ENCODE assay signal across 8 mouse cellular contexts in the genomic region with DNA sequence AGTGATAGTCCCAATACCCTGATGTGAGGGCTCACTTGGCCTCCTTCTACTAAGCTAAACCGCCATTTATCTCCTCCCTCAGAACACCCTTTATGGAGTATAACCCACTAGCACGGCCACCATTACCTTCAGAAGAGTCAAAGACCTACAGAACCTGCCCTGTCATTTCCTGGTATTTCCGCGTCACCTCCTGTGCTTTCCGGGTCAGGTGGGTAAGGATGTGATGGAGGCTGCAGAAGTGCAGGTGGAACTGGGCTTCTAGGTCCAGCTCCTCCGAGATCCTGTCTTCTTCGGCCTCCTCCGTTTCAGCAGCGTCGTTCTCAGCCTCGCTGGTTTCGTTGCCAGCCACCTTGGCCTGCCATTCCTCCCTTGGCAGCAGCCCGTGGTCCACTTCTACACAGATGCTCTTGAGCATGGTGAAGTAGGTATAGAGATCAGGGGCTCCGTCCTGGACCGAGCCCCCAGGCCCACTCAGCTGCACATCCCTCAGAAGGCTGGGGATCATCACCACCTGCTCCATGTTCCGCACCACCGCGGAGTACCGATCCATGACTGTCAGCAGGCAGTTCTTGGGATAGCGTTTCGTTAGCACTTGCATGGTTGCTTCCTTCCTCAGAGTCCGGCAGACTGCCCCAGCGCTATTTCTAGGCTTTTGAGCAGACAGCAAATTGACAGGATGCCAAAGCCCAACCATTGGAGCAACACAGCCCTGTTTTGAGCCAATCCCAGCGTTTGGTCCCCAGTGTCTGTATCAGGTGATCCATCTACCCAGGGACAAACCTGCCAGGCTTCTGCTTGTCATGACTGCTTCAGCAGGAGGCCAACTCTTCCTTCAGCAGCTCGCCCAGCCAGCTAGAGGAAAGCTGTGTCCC. TPM values are rescaled to one million over a fixed set of nuclear protein-coding genes. Genes with fewer than 3 reads are reported as not detected.
A peak's percentile ranks its signal among the peaks of the same experiment; 100 is the strongest.
DNase-seq lines count a peak whose midpoint lies in the region; ATAC-seq and TF ChIP-seq lines count a peak whose summit lies in the region.

A gene (minus strand): TSS at position 825 of the 872 bp plus-strand sequence.

- intact Hi-C loops in left cerebral cortex, postnatal 14 days (cut with DNase I): no loop called here

- H3K27me3 ChIP-seq in liver, postnatal 0 days (ENCODE audit: insufficient read depth, low read length): no peaks in the 10 kb centered on the region

- no peak within 1 kb of the TSS for H3K9ac ChIP-seq in liver, postnatal 0 days (replicated peaks)

- DNase-seq in liver, postnatal 0 days: peak; percentile 29
- DNase-seq in liver: no peak
- DNase-seq in adrenal gland, postnatal 4 days (ENCODE audit: low spot score in 2 of 2): peak; percentile 12 to 63
- peak; percentile 37 to 48 for DNase-seq in frontal cortex, postnatal 25 days (ENCODE audit: low spot score in 2 of 2)
- peak; percentile 80 for DNase-seq in kidney, adult 18-20 months
- peak; percentile 78 to 89 for DNase-seq in left cerebral cortex, postnatal 14 days (ENCODE audit: low spot score in 2 of 2)
- peak; percentile 92 for DNase-seq in skeletal muscle tissue, adult 2 months (ENCODE audit: low read depth, low spot score)
- DNase-seq in urinary bladder, postnatal 25 days (ENCODE audit: low spot score): no peak

- H3K36me3 ChIP-seq in liver, postnatal 0 days (replicated peaks; ENCODE audit: insufficient read depth, low read length): no peaks in the 10 kb centered on the region

- no peak within 1 kb of the TSS for H3K4me3 ChIP-seq in liver, postnatal 0 days (ENCODE audit: low read depth, low read length)

- peak; percentile 63 for ATAC-seq in liver, postnatal 0 days

- peaks cover 15% of the 10 kb centered on the region for H3K4me1 ChIP-seq in liver, postnatal 0 days (ENCODE audit: insufficient read depth)

- WGBS in liver, postnatal 0 days (ENCODE audit: insufficient replicate concordance): 73% methylated on average over 25 of the region's 25 CpGs

- H3K4me2 ChIP-seq in liver, postnatal 0 days (ENCODE audit: low read depth, low read length): 0 out of 2 replicates have a peak within 1 kb of the TSS, but pooled peaks have one; percentile 26

- H3K9me3 ChIP-seq in liver, postnatal 0 days (ENCODE audit: low read length): no peaks in the 10 kb centered on the region

- no peak for TF ChIP-seq EP300 in liver, postnatal 0 days (IDR thresholded peaks at IDR 0.05; ENCODE audit: low read depth)

- H3K27ac ChIP-seq in liver, postnatal 0 days (ENCODE audit: low read depth): 0 out of 2 replicates have a peak within 1 kb of the TSS, but pooled peaks have one; percentile 16

- TF ChIP-seq CTCF in liver, postnatal 0 days (IDR thresholded peaks at IDR 0.05; ENCODE audit: low read depth): no peak

RNA-seq across cellular contexts. Expression of the gene that starts here (rescaled TPM):
- 2.0 and 2.1 TPM in 2 replicates for polyA plus RNA-seq in liver, postnatal 0 days (2015; fragmentation: Nextera tagmentation; extraction: Ambion mirVana)
- total RNA-seq in adrenal gland, postnatal 4 days (2021): 10 to 100 TPM; 36.9 to 51.7 TPM
- total RNA-seq in left cerebral cortex, postnatal 14 days (2021): 10 to 100 TPM; 10.0 to 15.1 TPM

Comparison
In these comparisons a context has a peak if more than half of its experiments do, and no peak if none do; other contexts are left out.
1. DNase-seq: peak in liver, postnatal 0 days (single experiment), adrenal gland, postnatal 4 days (2 of 2), frontal cortex, postnatal 25 days (2 of 2), kidney, adult 18-20 months (single experiment), left cerebral cortex, postnatal 14 days (2 of 2) and skeletal muscle tissue, adult 2 months (single experiment); none in liver (single experiment) and urinary bladder, postnatal 25 days (single experiment).